8 mouse cellular contexts compared by ENCODE assay signal in genomic region chr17:80577639-80578038, GRCm38 (mm10). TPM values are rescaled to one million over a fixed set of nuclear protein-coding genes. Genes with fewer than 3 reads are reported as not detected.
DNase-seq lines count a peak whose midpoint lies in the region; ATAC-seq and TF ChIP-seq lines count a peak whose summit lies in the region.

TSS of gene Cdkl4 (minus strand) at chr17:80577813.

- peak within 1 kb of the TSS; percentile 27; the same call in 1 of the 2 replicates for H3K9ac ChIP-seq in kidney, embryonic 15.5 days
- peak within 1 kb of the TSS; percentile 67 for H3K9ac ChIP-seq in embryonic facial prominence, embryonic 11.5 days (replicated peaks; ENCODE audit: low read length)
- H3K9ac ChIP-seq in hindbrain, postnatal 0 days (replicated peaks; ENCODE audit: low read length), result peak within 1 kb of the TSS; percentile 48
- peak within 1 kb of the TSS; percentile 71 for H3K9ac ChIP-seq in midbrain, embryonic 12.5 days (replicated peaks)

- H3K4me1 ChIP-seq in kidney, embryonic 15.5 days, result peaks cover 9% of the 10 kb centered on the region; the same call in 1 of the 2 replicates
- H3K4me1 ChIP-seq in embryonic facial prominence, embryonic 11.5 days (ENCODE audit: control insufficient read depth, insufficient read depth, low read length), result no peaks in the 10 kb centered on the region
- H3K4me1 ChIP-seq in hindbrain, postnatal 0 days (ENCODE audit: insufficient read depth, low read length), result no peaks in the 10 kb centered on the region
- H3K4me1 ChIP-seq in midbrain, embryonic 12.5 days, result peaks cover 13% of the 10 kb centered on the region

- no peaks in the 10 kb centered on the region for H3K27me3 ChIP-seq in kidney, embryonic 15.5 days
- H3K27me3 ChIP-seq in embryonic facial prominence, embryonic 11.5 days (ENCODE audit: control insufficient read depth, insufficient read depth, low read length), result no peaks in the 10 kb centered on the region
- H3K27me3 ChIP-seq in hindbrain, postnatal 0 days (ENCODE audit: insufficient read depth, low read length), result no peaks in the 10 kb centered on the region
- H3K27me3 ChIP-seq in midbrain, embryonic 12.5 days, result no peaks in the 10 kb centered on the region

- H3K4me2 ChIP-seq in kidney, embryonic 15.5 days, result peak within 1 kb of the TSS; percentile 79
- peak within 1 kb of the TSS; percentile 95 for H3K4me2 ChIP-seq in embryonic facial prominence, embryonic 11.5 days (ENCODE audit: low read depth, low read length)
- peak within 1 kb of the TSS; percentile 91 for H3K4me2 ChIP-seq in hindbrain, postnatal 0 days (ENCODE audit: low read depth, low read length)
- H3K4me2 ChIP-seq in midbrain, embryonic 12.5 days (replicated peaks), result peak within 1 kb of the TSS; percentile 97

- TF ChIP-seq CTCF in hindbrain, postnatal 0 days (IDR thresholded peaks at IDR 0.05; ENCODE audit: low read depth), result no peak

- peaks cover 20% of the 10 kb centered on the region for H3K36me3 ChIP-seq in kidney, embryonic 15.5 days
- no peaks in the 10 kb centered on the region for H3K36me3 ChIP-seq in embryonic facial prominence, embryonic 11.5 days (replicated peaks; ENCODE audit: control insufficient read depth, insufficient read depth, low read depth, low read length)
- 0 out of 2 replicates have a peak, but pooled peaks cover 9% of the 10 kb centered on the region for H3K36me3 ChIP-seq in hindbrain, postnatal 0 days (ENCODE audit: insufficient read depth, low read length)
- peaks cover 14% of the 10 kb centered on the region; the same call in 1 of the 2 replicates for H3K36me3 ChIP-seq in midbrain, embryonic 12.5 days

- no peak for DNase-seq in kidney, postnatal 25 days
- DNase-seq in embryonic facial prominence, embryonic 11.5 days (ENCODE audit: low spot score), result no peak
- no peak for DNase-seq in hindbrain, postnatal 0 days (ENCODE audit: low spot score)
- no peak for DNase-seq in embryo, embryonic 11 days
- no peak for DNase-seq in ovary, postnatal 10 days (ENCODE audit: low spot score)
- no peak for DNase-seq in urinary bladder, postnatal 10 days (ENCODE audit: low spot score)

- ATAC-seq in kidney, embryonic 15.5 days (replicated peaks; ENCODE audit: low FRiP score), result no peak
- ATAC-seq in embryonic facial prominence, embryonic 11.5 days (replicated peaks; ENCODE audit: insufficient number of reproducible peaks, low FRiP score, low TSS enrichment, low read depth), result no peak
- ATAC-seq in hindbrain, postnatal 0 days, result peak; percentile 36
- ATAC-seq in midbrain, embryonic 12.5 days (ENCODE audit: low FRiP score, low read depth), result peak; percentile 41

- WGBS in kidney, embryonic 15.5 days, result 70% methylated on average over 15 of the region's 15 CpGs
- WGBS in embryonic facial prominence, embryonic 11.5 days, result 62% methylated on average over 15 of the region's 15 CpGs
- 62% methylated on average over 15 of the region's 15 CpGs for WGBS in hindbrain, postnatal 0 days
- WGBS in midbrain, embryonic 12.5 days, result 72% methylated on average over 15 of the region's 15 CpGs

- no peak within 1 kb of the TSS for H3K27ac ChIP-seq in kidney, embryonic 15.5 days
- H3K27ac ChIP-seq in embryonic facial prominence, embryonic 11.5 days (replicated peaks; ENCODE audit: low read depth, low read length), result no peak within 1 kb of the TSS
- no peak within 1 kb of the TSS for H3K27ac ChIP-seq in hindbrain, postnatal 0 days
- no peak within 1 kb of the TSS; the same call in 1 of the 2 replicates for H3K27ac ChIP-seq in midbrain, embryonic 12.5 days (replicated peaks)

- no peaks in the 10 kb centered on the region for H3K9me3 ChIP-seq in kidney, embryonic 15.5 days (replicated peaks)
- H3K9me3 ChIP-seq in embryonic facial prominence, embryonic 11.5 days (replicated peaks; ENCODE audit: control insufficient read depth, low read length), result no peaks in the 10 kb centered on the region
- no peaks in the 10 kb centered on the region for H3K9me3 ChIP-seq in hindbrain, postnatal 0 days (ENCODE audit: low read length)
- H3K9me3 ChIP-seq in midbrain, embryonic 12.5 days, result no peaks in the 10 kb centered on the region

- peak within 1 kb of the TSS; percentile 39 for H3K4me3 ChIP-seq in kidney, embryonic 15.5 days (replicated peaks)
- H3K4me3 ChIP-seq in embryonic facial prominence, embryonic 11.5 days (ENCODE audit: low read depth, low read length), result peak within 1 kb of the TSS; percentile 44
- peak within 1 kb of the TSS; percentile 48 for H3K4me3 ChIP-seq in hindbrain, postnatal 0 days (ENCODE audit: low read length)
- H3K4me3 ChIP-seq in midbrain, embryonic 12.5 days, result peak within 1 kb of the TSS; percentile 52

RNA-seq across cellular contexts. Expression of gene Cdkl4, which starts in this region (rescaled TPM):
- polyA plus RNA-seq in kidney, embryonic 15.5 days (2015; fragmentation: Nextera tagmentation; extraction: Ambion mirVana), result 0.81 and 0.82 TPM in 2 replicates
- 1.4 and 1.9 TPM in 2 replicates for polyA plus RNA-seq in embryonic facial prominence, embryonic 11.5 days (2014; fragmentation: Nextera tagmentation; extraction: Ambion mirVana)
- total RNA-seq in hindbrain, postnatal 0 days (2014; rRNA removed), result 6.4 and 8.4 TPM in 2 replicates
- 5.5 and 6.5 TPM in 2 replicates for polyA plus RNA-seq in hindbrain, postnatal 0 days (2015; fragmentation: Nextera tagmentation; extraction: Ambion mirVana)
- 1.2 and 2.0 TPM in 2 replicates for polyA plus RNA-seq in midbrain, embryonic 12.5 days (2016; fragmentation: Nextera tagmentation; extraction: Ambion mirVana)

Comparison
In these comparisons a context has a peak if more than half of its experiments do, and no peak if none do; other contexts are left out.
1. ATAC-seq: peak in hindbrain, postnatal 0 days (single experiment) and midbrain, embryonic 12.5 days (single experiment); none in kidney, embryonic 15.5 days (single experiment) and embryonic facial prominence, embryonic 11.5 days (single experiment).
2. Peak in every context shown above with its lines, with median percentiles within 50 percentile points of each other: H3K4me2 ChIP-seq, H3K4me3 ChIP-seq and H3K9ac ChIP-seq.